In the genomic region with DNA sequence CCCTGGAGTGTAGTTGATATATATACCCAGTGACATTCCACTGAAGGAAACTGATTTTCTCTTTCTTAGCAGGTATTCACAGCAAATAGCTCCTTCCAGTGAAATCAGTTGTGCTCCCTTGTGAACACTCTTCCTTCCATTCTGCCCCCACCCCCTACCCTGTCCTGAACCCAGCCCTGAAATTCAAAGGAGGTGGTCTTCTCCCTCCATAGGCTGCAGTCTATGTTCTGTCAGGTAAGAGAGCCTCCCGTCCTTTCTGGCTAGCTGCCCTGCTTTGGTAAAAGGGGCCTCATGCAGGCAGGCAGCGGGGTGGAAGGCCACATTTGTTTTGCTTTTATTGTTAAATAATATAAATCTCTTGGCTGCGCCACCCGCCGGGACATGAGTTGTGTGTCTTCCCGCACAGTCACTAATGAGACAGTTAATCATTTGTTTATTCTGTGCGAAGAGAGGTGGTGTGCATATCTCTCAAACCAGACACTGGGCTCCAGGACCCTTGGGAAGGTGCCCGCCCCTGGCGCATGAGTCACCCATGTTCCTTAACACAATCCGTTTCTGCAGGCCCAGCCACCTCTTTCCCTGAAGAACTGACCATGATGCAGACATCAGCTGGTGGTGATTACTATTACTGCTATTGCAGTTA, we compare ENCODE assay signal across 8 mouse cellular contexts.
A peak's percentile ranks its signal among the peaks of the same experiment; 100 is the strongest.
DNase-seq lines count a peak whose midpoint lies in the region; ATAC-seq lines count a peak whose summit lies in the region.

No protein-coding gene starts in this region.

- H3K9me3 ChIP-seq in lung, embryonic 16.5 days (ENCODE audit: control insufficient read depth, low read length), result no peaks in the 10 kb centered on the region
- H3K9me3 ChIP-seq in forebrain, embryonic 10.5 days, result no peaks in the 10 kb centered on the region
- no peaks in the 10 kb centered on the region for H3K9me3 ChIP-seq in limb, embryonic 10.5 days (replicated peaks)
- no peaks in the 10 kb centered on the region for H3K9me3 ChIP-seq in neural tube, embryonic 12.5 days

- no peaks in the 10 kb centered on the region for H3K27me3 ChIP-seq in lung, embryonic 16.5 days (ENCODE audit: control insufficient read depth, insufficient read depth, low read depth, low read length)
- no peaks in the 10 kb centered on the region for H3K27me3 ChIP-seq in forebrain, embryonic 10.5 days (ENCODE audit: poor library complexity, severe bottlenecking)
- H3K27me3 ChIP-seq in limb, embryonic 10.5 days (ENCODE audit: low read depth, poor library complexity, severe bottlenecking), result no peaks in the 10 kb centered on the region
- no peaks in the 10 kb centered on the region for H3K27me3 ChIP-seq in neural tube, embryonic 12.5 days (replicated peaks)

- WGBS in lung, embryonic 16.5 days, result 20% methylated on average over 10 of the region's 10 CpGs
- WGBS in forebrain, embryonic 10.5 days, result 37% methylated on average over 10 of the region's 10 CpGs
- WGBS in limb, embryonic 10.5 days, result 39% methylated on average over 10 of the region's 10 CpGs
- WGBS in neural tube, embryonic 12.5 days, result 14% methylated on average over 10 of the region's 10 CpGs

- H3K4me1 ChIP-seq in lung, embryonic 16.5 days (replicated peaks; ENCODE audit: control insufficient read depth, insufficient read depth, low read length), result peaks cover 14% of the 10 kb centered on the region; the same call in 1 of the 2 replicates
- peaks cover 30% of the 10 kb centered on the region for H3K4me1 ChIP-seq in forebrain, embryonic 10.5 days
- H3K4me1 ChIP-seq in limb, embryonic 10.5 days, result peaks cover 21% of the 10 kb centered on the region
- peaks cover 21% of the 10 kb centered on the region for H3K4me1 ChIP-seq in neural tube, embryonic 12.5 days

- no peak overlapping the region for H3K9ac ChIP-seq in lung, embryonic 16.5 days (ENCODE audit: low read length)
- no peak overlapping the region for H3K9ac ChIP-seq in neural tube, embryonic 12.5 days

- H3K27ac ChIP-seq in lung, embryonic 16.5 days (ENCODE audit: low read length), result no peak overlapping the region
- H3K27ac ChIP-seq in forebrain, embryonic 10.5 days, result peak overlapping the region; percentile 62
- no peak overlapping the region for H3K27ac ChIP-seq in limb, embryonic 10.5 days
- no peak overlapping the region; the same call in 1 of the 2 replicates for H3K27ac ChIP-seq in neural tube, embryonic 12.5 days

- no peak overlapping the region for H3K4me2 ChIP-seq in lung, embryonic 16.5 days (ENCODE audit: low read depth, low read length)
- H3K4me2 ChIP-seq in neural tube, embryonic 12.5 days (replicated peaks), result peak overlapping the region; percentile 20; the same call in 1 of the 2 replicates

- H3K4me3 ChIP-seq in lung, embryonic 16.5 days (ENCODE audit: low read length), result no peak overlapping the region
- no peak overlapping the region for H3K4me3 ChIP-seq in forebrain, embryonic 10.5 days
- no peak overlapping the region for H3K4me3 ChIP-seq in limb, embryonic 10.5 days
- H3K4me3 ChIP-seq in neural tube, embryonic 12.5 days, result no peak overlapping the region

- no peaks in the 10 kb centered on the region for H3K36me3 ChIP-seq in lung, embryonic 16.5 days (ENCODE audit: control insufficient read depth, insufficient read depth, low read length)
- H3K36me3 ChIP-seq in forebrain, embryonic 10.5 days (replicated peaks), result no peaks in the 10 kb centered on the region
- H3K36me3 ChIP-seq in limb, embryonic 10.5 days, result no peaks in the 10 kb centered on the region
- no peaks in the 10 kb centered on the region for H3K36me3 ChIP-seq in neural tube, embryonic 12.5 days

- DNase-seq in lung, postnatal 25 days (ENCODE audit: low spot score), result no peak
- peak; percentile 23 for DNase-seq in forebrain, embryonic 10.5 days (ENCODE audit: extremely low spot score, low spot score)
- DNase-seq in limb, embryonic 10.5 days (ENCODE audit: low spot score), result peak; percentile 33
- no peak for DNase-seq in left cerebral cortex, adult 9 months (ENCODE audit: low spot score in 2 of 2)
- no peak for DNase-seq in frontal cortex, postnatal 10 days (ENCODE audit: low spot score in 2 of 2)
- no peak for DNase-seq in cerebellum, postnatal 25 days

- ATAC-seq in lung, embryonic 16.5 days (ENCODE audit: low read depth), result peak; percentile 83
- peak; percentile 86 for ATAC-seq in neural tube, embryonic 12.5 days (ENCODE audit: low FRiP score, low read depth)

Comparison
In these comparisons a context has a peak if more than half of its experiments do, and no peak if none do; other contexts are left out.
1. DNase-seq: peak in forebrain, embryonic 10.5 days (single experiment) and limb, embryonic 10.5 days (single experiment); none in lung, postnatal 25 days (single experiment), left cerebral cortex, adult 9 months (0 of 2), frontal cortex, postnatal 10 days (0 of 2) and cerebellum, postnatal 25 days (0 of 2).